Mouse (Mus musculus) heart, adult 2 months (tissue): ENCODE results near the gene Slc12a7.

ENCODE experiments used
- CTCF ChIP-seq: fragments of 200-600 bp; IDR thresholded peaks from 2 replicates; pipeline ENCODE4 v1.8.1; 2022; ENCODE audit warnings: antibody characterized with exemption, mild to moderate bottlenecking, moderate library complexity
- EP300 ChIP-seq: fragments of 200-500 bp; IDR thresholded peaks from 2 replicates; pipeline ENCODE4 v1.6.1; 2011; ENCODE audit warnings: low read depth, low read length, control low read depth; ENCODE audit not compliant: insufficient read depth

DNA sequence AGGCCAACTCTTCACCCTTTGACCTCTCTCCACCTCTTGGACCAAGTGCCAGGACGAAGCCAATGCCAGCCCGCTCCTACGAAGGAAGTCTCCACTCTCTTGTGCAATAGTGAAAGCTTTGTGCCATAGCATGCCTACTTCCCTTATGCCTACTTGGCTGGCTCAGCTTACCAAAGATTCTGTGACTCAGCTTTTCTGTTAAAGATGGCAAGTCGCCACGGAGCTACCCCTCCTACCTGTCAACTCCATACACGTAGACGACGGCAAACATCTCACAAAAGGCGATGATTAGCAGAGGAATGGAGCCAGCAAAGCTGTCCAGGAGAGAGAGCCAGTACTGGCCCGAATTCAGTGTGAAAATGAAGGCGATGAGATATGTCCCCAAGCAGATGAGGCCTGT is 49.2 kb upstream of the Slc12a7 start:
- TF ChIP-seq EP300 (no peak), CTCF (no peak)
